Mouse (Mus musculus): ENCODE measurements at regions not wholly inside any gene's neighbourhood (a gene's known extent, or its start where the extent isn't known, plus 50 kb on each side); places are given as distances from the start of the nearest gene placed in this dataset.

DNA sequence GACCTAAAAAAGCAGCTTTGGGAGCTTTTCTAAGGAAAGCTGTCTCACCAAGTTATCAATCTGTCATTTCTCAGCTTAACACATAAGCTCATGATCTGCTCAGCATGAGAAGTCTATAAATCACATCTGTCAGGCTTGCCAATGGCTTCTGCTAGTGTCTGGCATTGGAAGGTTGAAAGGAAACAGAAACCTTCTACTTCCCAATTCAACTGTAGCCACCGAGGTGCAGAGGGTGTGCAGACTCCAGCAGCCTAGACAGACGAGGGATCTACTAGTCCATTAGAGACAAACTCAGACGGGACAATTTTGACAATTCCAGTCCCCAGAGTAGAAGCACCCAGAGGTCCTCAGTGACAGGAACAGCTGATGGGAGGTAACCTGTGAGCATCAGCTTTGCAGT lies 103.0 kb downstream of the Nab1 start:
- no peak for DNase-seq (ENCODE audit: low read depth)

GRCm38 (mm10) chr1:52392933-52393332 lies 107.5 kb downstream of the Nab1 start:
- no peak for DNase-seq (ENCODE audit: low read depth)

GRCm38 (mm10) chr1:52388836-52389235 lies 111.6 kb downstream of the Nab1 start:
- DNase-seq (ENCODE audit: low read depth), result no peak

GRCm38 (mm10) chr1:52388118-52388517 lies 112.4 kb downstream of the Nab1 start:
- DNase-seq (ENCODE audit: low read depth), result no peak

- no peak for DNase-seq (ENCODE audit: low read depth)
Measured at GRCm38 (mm10) chr1:52387062-52387461, 113.4 kb downstream of the Nab1 start.

DNA sequence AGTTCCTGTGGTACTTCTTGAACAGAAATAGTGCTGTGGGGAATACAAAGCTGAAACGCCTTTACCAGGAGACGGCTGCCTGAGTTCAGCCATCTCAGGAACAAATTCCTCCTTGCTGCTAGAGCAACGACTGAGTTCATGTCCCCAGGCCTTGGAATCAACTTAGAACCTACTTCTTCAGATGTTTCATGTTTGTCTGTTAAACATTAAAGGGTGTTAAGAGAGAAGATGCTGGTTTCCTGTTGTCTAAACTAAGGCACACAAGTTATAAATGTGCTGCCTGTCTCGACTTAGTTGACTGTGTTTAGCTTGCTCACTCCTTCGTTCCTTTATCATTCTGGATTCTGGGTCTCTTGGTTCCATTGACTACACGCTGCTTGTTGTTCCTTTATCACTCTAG lies 125.2 kb downstream of the Nab1 start:
- DNase-seq (ENCODE audit: low read depth), result no peak

DNA sequence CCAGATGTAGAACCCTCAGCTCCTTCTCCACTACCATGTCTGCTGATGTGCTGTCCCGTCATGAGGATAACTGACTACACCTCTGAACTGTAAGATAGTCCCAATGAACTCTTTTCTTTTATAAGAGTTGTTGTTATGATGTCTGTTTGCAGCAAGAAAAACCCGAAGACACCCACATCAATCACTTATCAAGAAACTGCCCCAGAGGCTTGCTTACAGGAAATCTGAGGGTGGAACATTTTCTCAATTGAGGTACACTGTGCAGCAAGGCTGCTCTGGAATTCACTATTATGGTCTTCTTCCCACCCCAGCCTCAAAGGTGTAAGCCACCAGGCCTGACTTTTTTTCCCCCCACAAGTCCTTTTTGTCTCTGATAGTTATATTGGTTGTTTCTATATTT lies 125.8 kb downstream of the Nab1 start:
- no peak for DNase-seq (ENCODE audit: low read depth)

- DNase-seq (ENCODE audit: low read depth), result no peak
Measured at GRCm38 (mm10) chr1:52373817-52374216, 126.7 kb downstream of the Nab1 start.

GRCm38 (mm10) chr1:52366386-52366785 lies 133.4 kb upstream of the Gls start:
- DNase-seq (ENCODE audit: low read depth), result peak; percentile 19

- DNase-seq (ENCODE audit: low read depth), result no peak
Measured at GRCm38 (mm10) chr1:52363625-52364024, 130.6 kb upstream of the Gls start.

- DNase-seq (ENCODE audit: low read depth), result no peak
Measured at GRCm38 (mm10) chr1:52362976-52363375, 129.9 kb upstream of the Gls start.

GRCm38 (mm10) chr1:52354041-52354582 lies 121.1 kb upstream of the Gls start:
- DNase-seq (ENCODE audit: low read depth), result no peak

DNA sequence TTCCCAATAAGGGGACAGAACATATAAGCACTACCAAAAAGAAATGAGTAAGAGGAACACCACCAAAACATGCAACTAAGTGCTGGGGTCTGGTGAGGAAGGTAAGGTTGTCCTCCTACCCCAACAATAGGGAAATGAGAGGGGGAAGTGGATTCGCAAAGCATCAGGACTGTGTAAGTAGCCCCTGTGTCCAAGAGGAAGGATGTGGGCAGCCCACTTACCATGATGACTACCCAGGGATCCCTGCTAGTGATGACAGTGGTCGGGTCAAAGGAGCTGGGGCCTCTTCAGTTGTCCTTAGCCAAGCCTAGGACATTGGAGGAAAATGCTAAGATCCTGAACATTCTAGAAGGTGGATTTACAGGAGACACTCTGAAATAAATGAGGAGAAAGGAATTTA lies 109.1 kb upstream of the Gls start:
- no peak for DNase-seq (ENCODE audit: low read depth)

- DNase-seq (ENCODE audit: low read depth), result no peak
Measured at GRCm38 (mm10) chr1:52338704-52339103, 105.7 kb upstream of the Gls start.

DNA sequence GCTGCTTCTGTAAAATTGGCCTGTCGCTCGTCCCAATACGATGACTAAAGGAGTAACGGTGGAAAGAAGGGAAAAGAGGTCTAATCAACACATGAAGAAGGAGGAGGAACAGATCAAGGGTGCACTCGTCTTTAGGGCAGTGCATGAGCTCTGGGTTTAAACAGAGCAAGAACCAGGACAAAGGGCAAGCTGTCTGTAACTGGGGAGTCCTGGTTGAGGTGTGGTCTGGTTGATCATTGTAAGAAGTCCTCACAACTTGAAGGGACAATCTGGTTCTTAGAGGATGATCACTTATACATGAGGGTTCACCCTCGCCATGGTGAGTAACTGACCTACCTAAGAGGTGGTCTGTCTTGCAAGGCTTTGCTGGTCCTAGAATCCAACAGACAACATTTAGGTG lies 105.2 kb upstream of the Gls start:
- no peak for DNase-seq (ENCODE audit: low read depth)

DNA sequence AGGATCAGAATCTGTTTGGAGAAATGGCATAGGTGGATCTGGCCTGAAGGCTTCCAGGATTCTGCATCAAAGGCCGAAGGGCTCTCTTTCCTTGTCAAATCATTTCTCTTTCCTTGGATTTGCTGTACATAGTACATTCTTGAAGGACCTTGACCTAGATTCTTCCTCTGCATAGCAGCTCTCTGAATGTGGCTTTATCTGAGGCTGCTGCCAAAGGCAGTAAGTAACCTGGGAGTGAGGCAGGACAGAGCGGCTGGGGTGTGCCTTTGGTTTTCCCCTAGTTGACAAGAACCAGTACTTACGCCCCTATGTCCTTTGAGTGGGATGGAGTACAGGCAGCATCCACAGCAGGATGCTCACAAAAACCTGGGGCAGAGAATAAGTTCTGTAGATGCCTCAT lies 103.7 kb upstream of the Gls start:
- no peak for DNase-seq (ENCODE audit: low read depth)

DNA sequence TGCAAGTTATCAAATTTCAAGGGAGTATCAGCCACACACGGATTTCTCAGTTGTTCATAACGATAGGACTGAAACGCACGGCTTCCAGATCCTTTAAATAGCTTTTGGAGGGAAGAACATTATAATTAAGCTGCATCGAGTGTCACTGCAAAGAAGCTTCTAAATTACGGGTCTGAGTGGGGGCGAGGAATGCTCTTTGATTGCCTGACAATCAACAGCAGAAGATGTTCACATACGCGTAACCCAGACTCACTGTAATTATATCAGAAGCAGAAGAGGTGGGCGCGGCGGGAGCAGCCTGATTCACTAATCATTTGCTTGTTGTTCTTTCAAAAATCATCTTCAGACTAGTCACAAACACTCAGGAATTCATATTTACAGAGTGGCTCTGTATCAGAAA lies 99.0 kb upstream of the Gls start:
- DNase-seq (ENCODE audit: low read depth), result no peak

DNA sequence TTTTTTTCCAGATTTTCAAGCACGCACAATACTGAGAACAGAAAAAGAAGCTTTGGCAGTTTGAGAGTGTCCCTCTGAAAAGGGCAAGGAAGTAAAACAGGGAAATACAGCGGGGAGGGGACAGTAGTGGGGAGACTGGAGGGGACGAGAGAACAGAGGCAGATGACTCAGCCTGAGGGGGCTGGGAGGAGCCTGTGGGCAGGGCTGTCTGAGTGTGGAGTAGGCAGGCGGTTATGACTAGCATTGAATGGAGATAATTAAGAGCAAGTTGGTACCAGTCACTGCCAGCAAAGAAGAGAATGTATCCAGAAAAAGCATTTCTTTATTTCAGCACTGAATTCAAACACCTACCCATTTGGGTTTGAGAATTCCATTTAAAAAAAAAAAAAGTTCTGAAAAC lies 98.4 kb upstream of the Gls start:
- peak; percentile 35 for DNase-seq (ENCODE audit: low read depth)

- DNase-seq (ENCODE audit: low read depth), result no peak
Measured at GRCm38 (mm10) chr1:52330496-52330895, 97.5 kb upstream of the Gls start.

DNA sequence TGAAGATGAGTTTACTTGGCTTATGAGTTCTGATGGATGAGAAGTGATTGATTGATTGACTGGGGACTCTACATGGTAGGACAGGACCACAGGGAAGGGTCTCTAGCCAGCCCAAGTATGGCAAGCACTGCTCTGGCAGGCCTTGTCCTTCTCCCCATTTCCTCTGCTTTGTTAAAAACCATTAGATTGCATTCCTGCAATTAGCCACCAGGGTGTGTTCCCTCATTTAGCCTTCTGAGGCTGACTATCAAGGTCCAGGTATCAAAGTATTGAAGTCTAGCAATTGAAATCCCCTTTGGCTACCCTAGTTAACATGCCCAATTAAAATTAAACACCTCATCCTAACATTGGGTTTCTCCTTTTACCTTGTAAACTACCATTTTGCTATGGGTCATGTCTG lies 95.5 kb upstream of the Gls start:
- DNase-seq (ENCODE audit: low read depth), result no peak

GRCm38 (mm10) chr1:52324356-52324755 lies 91.3 kb upstream of the Gls start:
- no peak for DNase-seq (ENCODE audit: low read depth)

GRCm38 (mm10) chr1:52312076-52312633 lies 79.1 kb upstream of the Gls start:
- DNase-seq (ENCODE audit: low read depth), result no peak

- DNase-seq (ENCODE audit: low read depth), result no peak
Measured at GRCm38 (mm10) chr1:52306892-52307291, 73.9 kb upstream of the Gls start.
